Mouse (Mus musculus) lung, postnatal 0 days (tissue): ENCODE results near the gene Pcbp4.

Experiments
- CTCF ChIP-seq: IDR thresholded peaks from 2 replicates; pipeline ENCODE4 v1.5.1; 2016; ENCODE audit warnings: antibody characterized with exemption, mild to moderate bottlenecking
- EP300 ChIP-seq: IDR thresholded peaks from 2 replicates; pipeline ENCODE4 v1.6.1; 2016; ENCODE audit warnings: antibody characterized with exemption, mild to moderate bottlenecking, control low read depth

- TF ChIP-seq CTCF (no peak), EP300 (no peak)
Measured at GRCm38 (mm10) chr9:106470991-106471750, 18.1 kb downstream of the Pcbp4 start.
